Mouse (Mus musculus): ENCODE data around the gene Chka. TPM values are rescaled to one million over a fixed set of nuclear protein-coding genes. Genes with fewer than 3 reads are reported as not detected.

The Chka gene
- polyA plus RNA-seq, 1 experiment: 35.5 TPM

DNA sequence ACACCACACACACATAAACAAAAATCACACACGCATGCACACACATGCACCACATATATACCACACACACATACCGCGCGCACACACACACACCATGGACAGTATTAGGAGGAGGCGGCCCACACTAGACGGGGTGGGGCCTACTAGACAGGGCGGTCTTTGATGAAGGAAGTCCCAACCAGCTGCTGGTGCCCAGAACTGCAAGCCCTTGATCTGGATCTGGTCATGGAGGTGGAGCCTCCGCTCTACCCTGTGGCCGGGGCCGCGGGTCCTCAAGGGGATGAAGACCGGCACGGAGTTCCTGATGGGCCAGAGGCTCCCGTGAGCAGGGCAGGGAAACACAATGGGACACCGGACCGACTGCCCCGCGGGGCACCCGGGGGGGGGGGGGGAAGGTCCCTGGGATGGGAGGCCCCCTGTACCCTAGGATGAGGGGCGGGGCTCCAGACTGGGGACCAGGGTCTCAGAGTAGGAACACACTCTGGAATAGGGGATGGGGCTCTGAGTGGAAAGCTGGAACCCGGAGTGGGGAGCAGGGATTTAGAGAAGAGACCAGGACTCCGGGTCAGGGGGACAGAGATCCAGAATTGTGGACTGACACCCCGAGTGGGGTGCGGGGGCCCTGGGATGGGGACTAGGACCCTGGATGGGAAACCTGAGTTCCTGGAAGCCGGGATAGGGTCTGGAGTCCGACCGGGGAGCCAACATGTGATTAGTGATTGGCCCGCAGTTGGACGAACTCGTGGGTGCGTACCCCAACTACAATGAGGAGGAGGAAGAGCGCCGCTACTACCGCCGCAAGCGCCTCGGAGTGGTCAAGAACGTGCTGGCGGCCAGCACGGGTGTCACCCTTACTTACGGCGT, 83.7 kb downstream of the Chka start, which contains the start of gene Unc93b1:
Gene Unc93b1, plus strand, starts transcription at position 155 of the 864 bp plus-strand sequence.
- H3K36me3 ChIP-seq (ENCODE audit: control insufficient read depth, insufficient read depth): no peaks in the 10 kb centered on the region
- H3K79me2 ChIP-seq (ENCODE audit: control insufficient read depth, insufficient read depth): no peaks in the 10 kb centered on the region
- H3K4me3 ChIP-seq: peak within 1 kb of the TSS; percentile 12
- peak within 1 kb of the TSS; percentile 69 for H3K4me2 ChIP-seq (ENCODE audit: low read depth)
- TF ChIP-seq SRF (IDR thresholded peaks at IDR 0.05; ENCODE audit: control insufficient read depth, insufficient read length, low read depth): no peak
- TF ChIP-seq TCF3 (IDR thresholded peaks at IDR 0.05; ENCODE audit: insufficient read length, low read depth): no peak
- TF ChIP-seq REST (IDR thresholded peaks at IDR 0.05; ENCODE audit: insufficient read depth, insufficient read length): no peak
- TF ChIP-seq POLR2AphosphoS2 (IDR thresholded peaks at IDR 0.05; ENCODE audit: insufficient read length, low read depth): no peak
- no peak for TF ChIP-seq USF1 (IDR thresholded peaks at IDR 0.05; ENCODE audit: low read depth)
- no peaks in the 10 kb centered on the region for H3K27me3 ChIP-seq (ENCODE audit: control insufficient read depth, insufficient read depth, insufficient read length)
- H3ac ChIP-seq (ENCODE audit: control insufficient read depth, insufficient read length): no peak within 1 kb of the TSS

DNA sequence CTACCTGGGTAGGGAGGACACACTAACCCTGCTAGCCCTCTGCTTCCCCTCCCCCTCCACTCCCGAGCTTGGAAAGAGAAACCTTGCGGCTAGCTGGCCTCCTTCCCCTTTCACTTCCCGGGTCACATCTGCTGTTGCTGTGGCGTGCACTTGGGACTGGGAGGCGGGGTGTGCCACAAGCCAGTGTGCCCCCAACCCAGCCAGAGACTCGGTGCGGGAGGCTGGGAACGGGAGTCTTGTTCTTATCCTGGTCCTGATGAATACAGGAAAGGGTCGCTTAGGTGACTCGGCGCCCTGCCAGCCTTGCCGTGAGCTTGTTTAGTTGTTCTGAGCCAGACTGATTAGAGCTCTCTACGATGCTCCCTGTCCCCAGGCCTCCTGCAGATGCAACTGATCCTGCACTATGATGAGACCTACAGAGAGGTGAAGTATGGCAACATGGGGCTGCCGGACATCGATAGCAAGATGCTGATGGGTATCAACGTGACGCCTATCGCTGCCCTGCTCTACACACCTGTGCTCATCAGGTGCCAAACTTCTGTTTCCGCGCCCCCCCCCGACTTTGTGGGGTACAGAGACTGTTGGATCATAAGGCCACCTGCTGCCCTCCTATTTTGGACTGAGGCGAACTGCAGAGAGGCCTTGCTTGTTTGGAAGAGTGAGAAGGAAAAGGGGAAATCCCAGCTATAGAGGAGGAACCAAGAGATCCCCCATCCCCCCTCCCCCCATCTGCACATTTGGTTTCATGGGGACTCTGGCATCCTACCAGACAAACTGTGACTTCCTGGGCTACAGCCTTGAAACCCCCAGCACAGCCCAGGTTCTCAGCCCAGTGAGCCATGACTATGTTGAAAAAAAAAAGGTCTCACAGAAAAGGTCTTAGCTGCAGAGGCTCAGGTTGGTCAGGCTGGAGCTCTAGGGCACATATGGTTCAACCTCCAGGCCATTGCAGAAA, 84.6 kb downstream of the Chka start:
- H3ac ChIP-seq (ENCODE audit: control insufficient read depth, insufficient read length): no peak overlapping the region
- TF ChIP-seq USF1 (IDR thresholded peaks at IDR 0.05; ENCODE audit: low read depth) (no peak), MYOG (IDR thresholded peaks at IDR 0.05; ENCODE audit: control insufficient read depth in 1 of 3, insufficient read depth in 1 of 3, insufficient read length in 2 of 3, low read depth in 2 of 3) (peak in 1 of 3 experiments; percentile 26), MYOD1 (IDR thresholded peaks at IDR 0.05; ENCODE audit: control insufficient read depth in 1 of 3, insufficient read length in 2 of 3, low read depth in 2 of 3) (peak in 1 of 3 experiments; percentile 6)
- no peaks in the 10 kb centered on the region for H3K36me3 ChIP-seq (ENCODE audit: control insufficient read depth, insufficient read depth)
- no peaks in the 10 kb centered on the region for H3K27me3 ChIP-seq (ENCODE audit: control insufficient read depth, insufficient read depth, insufficient read length)
- no peaks in the 10 kb centered on the region for H3K79me2 ChIP-seq (ENCODE audit: control insufficient read depth, insufficient read depth)
- H3K4me2 ChIP-seq (ENCODE audit: low read depth): peak overlapping the region; percentile 69
- peak overlapping the region; percentile 12 for H3K4me3 ChIP-seq

GRCm38 (mm10) chr19:3942315-3942714, 90.7 kb downstream of the Chka start:
- Histone ChIP-seq H3K36me3 (ENCODE audit: control insufficient read depth, insufficient read depth) (no peaks in the 10 kb centered on the region), H3ac (ENCODE audit: control insufficient read depth, insufficient read length) (no peak overlapping the region), H3K27me3 (ENCODE audit: control insufficient read depth, insufficient read depth, insufficient read length) (no peaks in the 10 kb centered on the region), H3K4me3 (no peak overlapping the region), H3K79me2 (ENCODE audit: control insufficient read depth, insufficient read depth) (no peaks in the 10 kb centered on the region), H3K4me2 (ENCODE audit: low read depth) (no peak overlapping the region)
- TF ChIP-seq POLR2A (IDR thresholded peaks at IDR 0.05; ENCODE audit: insufficient read length, low read depth) (no peak), MYOD1 (IDR thresholded peaks at IDR 0.05; ENCODE audit: control insufficient read depth in 1 of 3, insufficient read length in 2 of 3, low read depth in 2 of 3) (no peak), E2F4 (IDR thresholded peaks at IDR 0.05; ENCODE audit: insufficient read depth) (no peak), SRF (IDR thresholded peaks at IDR 0.05; ENCODE audit: control insufficient read depth, insufficient read length, low read depth) (no peak), CEBPB (IDR thresholded peaks at IDR 0.05; ENCODE audit: insufficient read depth, poor library complexity, severe bottlenecking) (no peak), MAX (IDR thresholded peaks at IDR 0.05; ENCODE audit: low read depth) (no peak), TCF3 (IDR thresholded peaks at IDR 0.05; ENCODE audit: insufficient read length, low read depth) (no peak), USF1 (IDR thresholded peaks at IDR 0.05; ENCODE audit: low read depth) (no peak), TCF12 (IDR thresholded peaks at IDR 0.05; ENCODE audit: insufficient read depth, poor library complexity, severe bottlenecking) (no peak)

DNA sequence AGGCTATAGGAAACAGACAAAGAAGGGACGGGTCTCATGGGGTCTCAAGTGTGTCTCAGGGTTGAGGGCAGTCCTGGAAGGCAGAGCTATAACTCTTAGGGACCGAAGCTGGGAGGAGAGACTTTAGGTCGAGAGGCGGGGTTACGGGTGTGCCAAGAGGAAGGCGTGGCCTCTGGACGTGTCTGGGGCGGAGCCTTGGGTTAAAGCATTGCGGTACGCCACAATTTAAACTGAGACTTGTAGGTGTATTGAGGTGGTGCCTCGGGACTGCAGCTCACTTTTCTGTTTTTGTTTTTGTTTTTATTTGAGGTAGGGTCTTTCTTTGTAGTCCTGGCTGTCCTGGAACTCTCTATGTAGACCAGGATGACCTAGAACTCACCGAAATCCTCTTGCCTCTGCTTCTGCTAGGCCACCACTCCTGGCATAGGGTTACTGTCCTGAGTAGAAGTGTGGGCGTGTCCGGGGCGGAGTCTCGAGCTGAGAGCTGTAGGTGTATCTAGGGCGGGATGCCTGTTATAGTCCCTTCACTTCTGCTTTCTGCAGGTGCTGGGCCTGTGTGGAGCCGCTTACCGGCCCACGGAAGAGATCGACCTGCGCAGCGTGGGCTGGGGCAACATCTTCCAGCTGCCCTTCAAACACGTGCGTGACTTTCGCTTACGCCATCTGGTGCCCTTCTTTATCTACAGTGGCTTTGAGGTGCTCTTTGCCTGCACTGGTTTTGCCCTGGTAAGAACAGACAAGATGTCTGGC, 91.6 kb downstream of the Chka start:
- Histone ChIP-seq H3K36me3 (ENCODE audit: control insufficient read depth, insufficient read depth) (no peaks in the 10 kb centered on the region), H3K4me3 (no peak overlapping the region)

More for the DNA sequence above, 91.6 kb downstream of the Chka start:
- Histone ChIP-seq H3K4me2 (ENCODE audit: low read depth) (no peak overlapping the region), H3K27me3 (ENCODE audit: control insufficient read depth, insufficient read depth, insufficient read length) (no peaks in the 10 kb centered on the region), H3ac (ENCODE audit: control insufficient read depth, insufficient read length) (no peak overlapping the region), H3K79me2 (ENCODE audit: control insufficient read depth, insufficient read depth) (no peaks in the 10 kb centered on the region)
- TF ChIP-seq POLR2AphosphoS2 (IDR thresholded peaks at IDR 0.05; ENCODE audit: insufficient read length, low read depth): no peak
- no peak for TF ChIP-seq MYOD1 (IDR thresholded peaks at IDR 0.05; ENCODE audit: control insufficient read depth in 1 of 3, insufficient read length in 2 of 3, low read depth in 2 of 3)
- TF ChIP-seq TCF12 (IDR thresholded peaks at IDR 0.05; ENCODE audit: insufficient read depth, poor library complexity, severe bottlenecking): no peak
- no peak for TF ChIP-seq E2F4 (IDR thresholded peaks at IDR 0.05; ENCODE audit: insufficient read depth)
- no peak for TF ChIP-seq TCF3 (IDR thresholded peaks at IDR 0.05; ENCODE audit: insufficient read length, low read depth)
- no peak for TF ChIP-seq REST (IDR thresholded peaks at IDR 0.05; ENCODE audit: insufficient read depth, insufficient read length)
- TF ChIP-seq USF1 (IDR thresholded peaks at IDR 0.05; ENCODE audit: low read depth): no peak

Other genes starting within 250 kb of the Chka start
- gene Lrp5, start 165.2 kb upstream of the Chka start, polyA plus RNA-seq (2012; fragmentation: generic; extraction: Trizol): 42.5 TPM
- 51.1 TPM for gene 1810055G02Rik, start 143.5 kb upstream of the Chka start, polyA plus RNA-seq (2012; fragmentation: generic; extraction: Trizol)
- 8.0 TPM for gene Kmt5b, start 84.4 kb upstream of the Chka start, polyA plus RNA-seq (2012; fragmentation: generic; extraction: Trizol)
- 50.9 TPM for gene Tcirg1, start 55.4 kb downstream of the Chka start, polyA plus RNA-seq (2012; fragmentation: generic; extraction: Trizol)
- gene Ndufs8, start 61.0 kb downstream of the Chka start, polyA plus RNA-seq (2012; fragmentation: generic; extraction: Trizol): 482 TPM
- gene Aldh3b1, start 78.0 kb downstream of the Chka start, polyA plus RNA-seq (2012; fragmentation: generic; extraction: Trizol): 51.8 TPM
- 4.0 TPM for gene Unc93b1, start 83.4 kb downstream of the Chka start, polyA plus RNA-seq (2012; fragmentation: generic; extraction: Trizol)
- gene Aldh3b3, start 106.9 kb downstream of the Chka start, polyA plus RNA-seq (2012; fragmentation: generic; extraction: Trizol): 1.2 TPM
- 0.11 TPM for gene Aldh3b2, start 120.6 kb downstream of the Chka start, polyA plus RNA-seq (2012; fragmentation: generic; extraction: Trizol)
- gene Acy3, start 134.8 kb downstream of the Chka start, polyA plus RNA-seq (2012; fragmentation: generic; extraction: Trizol): 6.3 TPM
- 0.04 TPM for gene Tbx10, start 141.0 kb downstream of the Chka start, polyA plus RNA-seq (2012; fragmentation: generic; extraction: Trizol)
- gene Nudt8, start 148.8 kb downstream of the Chka start, polyA plus RNA-seq (2012; fragmentation: generic; extraction: Trizol): 36.9 TPM
- 0.50 TPM for gene Gm49405, start 148.9 kb downstream of the Chka start, polyA plus RNA-seq (2012; fragmentation: generic; extraction: Trizol)
- 2.5 TPM for gene Doc2g, start 151.5 kb downstream of the Chka start, polyA plus RNA-seq (2012; fragmentation: generic; extraction: Trizol)
- 405 TPM for gene Ndufv1, start 161.0 kb downstream of the Chka start, polyA plus RNA-seq (2012; fragmentation: generic; extraction: Trizol)
- 768 TPM for gene Gstp1, start 186.2 kb downstream of the Chka start, polyA plus RNA-seq (2012; fragmentation: generic; extraction: Trizol)
- gene Gstp2, start 194.2 kb downstream of the Chka start, polyA plus RNA-seq (2012; fragmentation: generic; extraction: Trizol): 6.7 TPM
- gene Gstp3, start 207.8 kb downstream of the Chka start, polyA plus RNA-seq (2012; fragmentation: generic; extraction: Trizol): 0.25 TPM
- not detected for gene Cabp2, start 229.8 kb downstream of the Chka start, polyA plus RNA-seq (2012; fragmentation: generic; extraction: Trizol)
- 148 TPM for gene Cdk2ap2, start 245.4 kb downstream of the Chka start, polyA plus RNA-seq (2012; fragmentation: generic; extraction: Trizol)
- 42.3 TPM for gene Pitpnm1, start 248.2 kb downstream of the Chka start, polyA plus RNA-seq (2012; fragmentation: generic; extraction: Trizol)